Mouse (Mus musculus): ENCODE data around the gene Rapgef1. TPM values are rescaled to one million over a fixed set of nuclear protein-coding genes. Genes with fewer than 3 reads are reported as not detected.

The Rapgef1 gene
- polyA plus RNA-seq, 1 experiment, result 75.1 TPM

DNA sequence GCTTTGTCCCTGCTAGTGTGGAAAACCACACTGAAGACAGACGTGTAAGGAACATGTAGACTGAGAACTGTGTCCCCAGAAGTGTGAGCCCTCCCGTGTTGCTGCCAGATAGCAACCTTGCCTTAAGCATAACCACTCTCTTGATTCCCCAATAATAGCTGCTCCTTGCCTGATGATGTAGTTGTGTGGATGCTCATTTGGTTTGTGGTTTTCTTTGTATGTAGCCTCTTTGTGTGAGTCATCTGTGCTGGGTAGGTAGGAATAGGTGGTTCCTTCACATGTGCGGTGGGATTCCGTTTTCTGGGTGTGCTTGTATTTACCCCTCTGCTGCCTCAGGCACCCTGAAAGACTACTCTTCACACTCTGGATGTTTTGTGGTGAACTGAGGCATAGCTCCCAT is 49.4 kb downstream of the Rapgef1 start:
- Histone ChIP-seq H3K27me3 (ENCODE audit: control insufficient read depth, insufficient read depth, low read length) (no peaks in the 10 kb centered on the region), H3K4me3 (ENCODE audit: extremely low read depth, insufficient read depth, insufficient read length) (no peak overlapping the region), H3K27ac (ENCODE audit: insufficient read depth, low read length) (0 out of 2 replicates have a peak overlapping the region, but pooled peaks have one; percentile 0), H3K4me1 (ENCODE audit: control insufficient read depth, insufficient read depth, insufficient read length) (peaks cover 71% of the 10 kb centered on the region), H3K36me3 (ENCODE audit: control insufficient read depth, insufficient read depth, low read length) (no peaks in the 10 kb centered on the region)
- TF ChIP-seq CTCF (IDR thresholded peaks at IDR 0.05; ENCODE audit: extremely low read depth, insufficient read depth, insufficient read length, insufficient replicate concordance), result no peak
- TF ChIP-seq POLR2A (IDR thresholded peaks at IDR 0.05; ENCODE audit: low read depth, low read length), result no peak
- DNase-seq (ENCODE audit: low read depth in 1 of 2, low spot score in 2 of 2), result no peak
- 72% methylated on average over 4 of the region's 4 CpGs for WGBS

- Histone ChIP-seq H3K4me3 (ENCODE audit: extremely low read depth, insufficient read depth, insufficient read length) (no peak overlapping the region), H3K27me3 (ENCODE audit: control insufficient read depth, insufficient read depth, low read length) (no peaks in the 10 kb centered on the region), H3K4me1 (ENCODE audit: control insufficient read depth, insufficient read depth, insufficient read length) (peaks cover 71% of the 10 kb centered on the region), H3K27ac (ENCODE audit: insufficient read depth, low read length) (peak overlapping the region; percentile 74), H3K36me3 (ENCODE audit: control insufficient read depth, insufficient read depth, low read length) (no peaks in the 10 kb centered on the region)
- DNase-seq (ENCODE audit: low read depth in 1 of 2, low spot score in 2 of 2), result no peak
- TF ChIP-seq POLR2A (IDR thresholded peaks at IDR 0.05; ENCODE audit: low read depth, low read length) (no peak), CTCF (IDR thresholded peaks at IDR 0.05; ENCODE audit: extremely low read depth, insufficient read depth, insufficient read length, insufficient replicate concordance) (no peak)
Observed at GRCm38 (mm10) chr2:29669711-29670110, 50.2 kb downstream of the Rapgef1 start.

DNA sequence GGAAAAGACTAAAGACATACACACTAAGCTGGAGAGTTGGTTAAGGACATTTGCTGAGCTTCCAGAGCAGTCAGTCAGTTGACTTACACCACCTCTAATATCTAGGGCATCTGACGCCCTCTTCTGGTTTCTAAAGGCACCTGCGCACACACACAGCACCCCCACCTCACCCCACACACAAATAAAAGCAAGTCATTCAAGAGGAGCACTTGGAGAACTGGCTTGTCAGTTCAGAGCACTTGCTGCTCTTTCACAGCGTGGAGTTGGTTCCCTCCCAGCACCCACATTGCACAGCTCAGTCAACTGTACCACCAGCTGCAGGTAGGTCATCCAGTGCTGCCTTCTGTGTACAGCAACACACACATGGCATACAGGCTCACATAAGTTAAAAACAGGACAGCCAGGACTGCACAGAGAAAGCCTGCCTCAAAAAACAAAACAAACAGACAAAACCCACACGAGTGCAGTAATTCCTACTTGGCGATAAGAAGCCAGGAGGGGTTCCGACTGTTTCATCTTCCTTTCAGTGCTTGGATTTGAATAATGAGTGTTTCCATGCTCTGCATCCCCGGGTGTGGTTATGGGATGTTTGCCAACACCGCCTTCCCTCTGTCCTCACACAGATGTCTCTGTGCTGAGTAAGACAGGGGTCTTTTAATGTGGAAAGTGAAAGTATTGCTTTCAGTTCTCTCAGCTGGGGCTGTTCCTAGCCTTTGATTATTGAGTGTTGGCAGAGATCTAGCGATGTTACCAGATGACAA is 50.9 kb downstream of the Rapgef1 start:
- TF ChIP-seq CTCF (IDR thresholded peaks at IDR 0.05; ENCODE audit: extremely low read depth, insufficient read depth, insufficient read length, insufficient replicate concordance), result peak; percentile 40; the same call in 1 of the 2 replicates
- TF ChIP-seq POLR2A (IDR thresholded peaks at IDR 0.05; ENCODE audit: low read depth, low read length), result no peak
- H3K36me3 ChIP-seq (ENCODE audit: control insufficient read depth, insufficient read depth, low read length), result no peaks in the 10 kb centered on the region
- peak; percentile 57 to 63 for DNase-seq (ENCODE audit: low read depth in 1 of 2, low spot score in 2 of 2)
- H3K4me3 ChIP-seq (ENCODE audit: extremely low read depth, insufficient read depth, insufficient read length), result no peak overlapping the region
- WGBS, result 5% methylated on average over 9 of the region's 9 CpGs
- H3K4me1 ChIP-seq (ENCODE audit: control insufficient read depth, insufficient read depth, insufficient read length), result peaks cover 64% of the 10 kb centered on the region
- H3K27me3 ChIP-seq (ENCODE audit: control insufficient read depth, insufficient read depth, low read length), result no peaks in the 10 kb centered on the region
- H3K27ac ChIP-seq (ENCODE audit: insufficient read depth, low read length), result peak overlapping the region; percentile 74

DNA sequence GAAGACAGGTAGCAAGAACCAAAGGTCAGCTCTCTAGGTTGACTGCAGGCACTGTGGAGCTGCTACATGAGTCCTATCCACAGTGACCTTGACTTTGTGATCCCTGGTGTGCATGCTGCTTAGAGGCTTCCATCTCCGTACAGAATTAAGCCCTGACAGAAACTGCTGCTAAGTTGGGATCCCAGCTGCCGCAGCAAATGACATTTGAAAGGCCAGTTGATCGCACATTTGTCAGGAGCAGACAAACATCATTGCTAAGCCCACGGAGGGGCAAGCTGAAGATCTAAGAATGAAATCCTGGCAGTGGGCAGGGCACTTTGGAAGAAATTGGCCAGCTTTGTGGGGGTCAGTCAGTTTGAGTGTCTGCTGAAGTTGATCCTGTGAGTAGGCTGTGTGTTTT is 51.9 kb downstream of the Rapgef1 start:
- no peak for DNase-seq (ENCODE audit: low read depth in 1 of 2, low spot score in 2 of 2)
- Histone ChIP-seq H3K36me3 (ENCODE audit: control insufficient read depth, insufficient read depth, low read length) (no peaks in the 10 kb centered on the region), H3K4me3 (ENCODE audit: extremely low read depth, insufficient read depth, insufficient read length) (no peak overlapping the region), H3K4me1 (ENCODE audit: control insufficient read depth, insufficient read depth, insufficient read length) (peaks cover 56% of the 10 kb centered on the region), H3K27me3 (ENCODE audit: control insufficient read depth, insufficient read depth, low read length) (no peaks in the 10 kb centered on the region), H3K27ac (ENCODE audit: insufficient read depth, low read length) (peak overlapping the region; percentile 74)
- no peak for TF ChIP-seq POLR2A (IDR thresholded peaks at IDR 0.05; ENCODE audit: low read depth, low read length)
- TF ChIP-seq CTCF (IDR thresholded peaks at IDR 0.05; ENCODE audit: extremely low read depth, insufficient read depth, insufficient read length, insufficient replicate concordance), result no peak
- WGBS, result 87% methylated on average over 4 of the region's 4 CpGs

DNA sequence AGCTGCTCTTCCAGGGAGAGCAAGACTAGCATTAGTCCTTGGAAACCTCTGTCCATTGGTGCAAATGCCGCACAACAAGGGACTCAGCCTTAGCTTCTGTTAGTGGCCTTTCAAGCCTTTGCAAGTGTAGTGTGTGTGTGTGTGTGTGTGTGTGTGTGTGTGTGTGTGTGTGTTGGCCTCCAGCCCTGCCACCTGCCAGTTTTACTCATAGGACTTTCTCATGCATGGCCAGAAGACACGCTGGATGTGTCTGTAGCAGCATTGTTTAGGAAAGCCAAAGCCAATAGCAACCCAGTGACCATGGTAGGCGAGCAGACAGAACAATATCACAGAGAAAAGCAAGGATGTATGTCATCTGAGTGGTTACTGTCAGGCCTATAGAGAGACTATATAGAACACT is 52.3 kb downstream of the Rapgef1 start:
- no peak overlapping the region for H3K4me3 ChIP-seq (ENCODE audit: extremely low read depth, insufficient read depth, insufficient read length)
- H3K4me1 ChIP-seq (ENCODE audit: control insufficient read depth, insufficient read depth, insufficient read length), result peaks cover 52% of the 10 kb centered on the region
- DNase-seq (ENCODE audit: low read depth in 1 of 2, low spot score in 2 of 2), result no peak
- no peaks in the 10 kb centered on the region for H3K27me3 ChIP-seq (ENCODE audit: control insufficient read depth, insufficient read depth, low read length)
- peak overlapping the region; percentile 74; the same call in 1 of the 2 replicates for H3K27ac ChIP-seq (ENCODE audit: insufficient read depth, low read length)
- H3K36me3 ChIP-seq (ENCODE audit: control insufficient read depth, insufficient read depth, low read length), result no peaks in the 10 kb centered on the region
- WGBS, result 63% methylated on average over 3 of the region's 3 CpGs
- no peak for TF ChIP-seq CTCF (IDR thresholded peaks at IDR 0.05; ENCODE audit: extremely low read depth, insufficient read depth, insufficient read length, insufficient replicate concordance)
- no peak for TF ChIP-seq POLR2A (IDR thresholded peaks at IDR 0.05; ENCODE audit: low read depth, low read length)

- no peaks in the 10 kb centered on the region for H3K36me3 ChIP-seq (ENCODE audit: control insufficient read depth, insufficient read depth, low read length)
- H3K4me1 ChIP-seq (ENCODE audit: control insufficient read depth, insufficient read depth, insufficient read length), result peaks cover 49% of the 10 kb centered on the region
- TF ChIP-seq POLR2A (IDR thresholded peaks at IDR 0.05; ENCODE audit: low read depth, low read length) (no peak), CTCF (IDR thresholded peaks at IDR 0.05; ENCODE audit: extremely low read depth, insufficient read depth, insufficient read length, insufficient replicate concordance) (no peak)
- H3K27ac ChIP-seq (ENCODE audit: insufficient read depth, low read length), result peak overlapping the region; percentile 64
- H3K4me3 ChIP-seq (ENCODE audit: extremely low read depth, insufficient read depth, insufficient read length), result no peak overlapping the region
- DNase-seq (ENCODE audit: low read depth in 1 of 2, low spot score in 2 of 2), result peak; percentile 46 to 49
- no peaks in the 10 kb centered on the region for H3K27me3 ChIP-seq (ENCODE audit: control insufficient read depth, insufficient read depth, low read length)
- 12% methylated on average over 7 of the region's 7 CpGs for WGBS
Observed at GRCm38 (mm10) chr2:29672746-29673536, 53.4 kb downstream of the Rapgef1 start.

Measured in spleen, adult 2 months (tissue).